Mouse (Mus musculus): Measurements from ENCODE around the gene Lig3.
"Not testable (repeated sequence)": the region's sequence is repeated elsewhere in the genome, so short reads cannot be mapped to it uniquely, and the experiment has no call there.

GRCm38 (mm10) chr11:82834359-82834758 lies 53.5 kb downstream of the Lig3 start:
- not testable (repeated sequence) for TF ChIP-seq CTCF (IDR thresholded peaks at IDR 0.05; ENCODE audit: control insufficient read depth, insufficient read depth, insufficient read length); MAX (IDR thresholded peaks at IDR 0.05); CEBPB (IDR thresholded peaks at IDR 0.05; ENCODE audit: low read depth); FOSL1 (IDR thresholded peaks at IDR 0.05; ENCODE audit: insufficient read depth, low read length, poor library complexity, severe bottlenecking); USF1 (IDR thresholded peaks at IDR 0.05; ENCODE audit: low read depth); MYOD1 (IDR thresholded peaks at IDR 0.05; ENCODE audit: control insufficient read depth, insufficient read length, low read depth); MYOG (IDR thresholded peaks at IDR 0.05; ENCODE audit: control insufficient read depth, extremely low read depth, insufficient read length)
